Mouse (Mus musculus): ENCODE measurements around the gene Kif1c.

The Kif1c gene

GRCm38 (mm10) chr11:70770804-70771203, 70.5 kb downstream of the Kif1c start:
- in situ Hi-C loops (cut with MboI, MseI), result loop anchor here in 1 of 2 experiments (25.0 kb wide), 1 partner anchor 134 kb away; the partner anchor contains the start of genes Gp1ba, Rnf167 and Slc25a11

GRCm38 (mm10) chr11:70776830-70777571, 76.7 kb downstream of the Kif1c start:
- in situ Hi-C loops (cut with MboI, MseI), result loop anchor here in 1 of 2 experiments (5.0 kb wide), 1 partner anchor 35 kb away; the partner anchor contains the start of gene Scimp

GRCm38 (mm10) chr11:70777634-70778033, 77.3 kb downstream of the Kif1c start:
- in situ Hi-C loops (cut with MboI, MseI), result loop anchor here in 1 of 2 experiments (5.0 kb wide), 1 partner anchor 35 kb away; the partner anchor contains the start of gene Scimp

DNA sequence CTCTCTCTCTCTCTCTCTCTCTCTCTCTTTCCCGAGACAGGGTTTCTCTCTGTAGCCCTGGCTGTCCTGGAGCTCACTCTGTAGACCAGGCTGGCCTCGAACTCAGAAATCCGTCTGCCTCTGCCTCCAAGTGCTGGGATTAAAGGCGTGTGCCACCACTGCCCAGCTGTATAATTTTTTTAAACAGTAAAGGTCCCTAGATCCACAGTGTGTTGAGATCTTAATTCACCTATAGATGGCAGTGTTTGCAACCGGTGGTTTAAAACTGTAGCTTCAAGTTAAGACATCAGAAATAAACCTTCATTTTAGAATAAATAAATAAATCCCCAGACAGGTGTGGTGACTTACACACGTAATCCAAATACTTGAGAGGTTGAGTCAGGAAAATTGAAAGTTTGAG, 77.7 kb downstream of the Kif1c start:
- in situ Hi-C loops (cut with MboI, MseI), result loop anchor here in 1 of 2 experiments (5.0 kb wide), 1 partner anchor 34 kb away; the partner anchor contains the start of gene Scimp
